Mouse (Mus musculus) heart, postnatal 0 days (tissue): Measurements from ENCODE around the gene Cnot10. TPM values are rescaled to one million over a fixed set of nuclear protein-coding genes. Genes with fewer than 3 reads are reported as not detected.

Experiments used
- ATAC-seq: fragments of 200-750 bp; cut with Nextera tagmentation; 2 replicates; pipeline ENCODE4 v1.8.0; 2017; ENCODE audit warnings: low read depth, moderate number of reproducible peaks, moderate library complexity; ENCODE audit not compliant: insufficient read depth
- DNase-seq: peaks from one replicate; pipeline ENCODE4 v3.0.0-alpha.2; 2016; ENCODE audit warnings: low spot score
- H3K27ac ChIP-seq: fragments of 300-500 bp; sonication (generic); 2 replicates; pipeline ENCODE4 v1.5.1; 2014; ENCODE audit warnings: low read depth, mild to moderate bottlenecking
- H3K27me3 ChIP-seq: fragments of 300-500 bp; sonication (generic); 2 replicates; pipeline ENCODE4 v1.6.1; 2014; ENCODE audit warnings: low read length, mixed read lengths; ENCODE audit not compliant: control insufficient read depth, insufficient read depth
- H3K36me3 ChIP-seq: fragments of 300-500 bp; sonication (generic); replicated peaks from 2 replicates; pipeline ENCODE4 v1.6.1; 2014; ENCODE audit warnings: low read length, mixed read lengths; ENCODE audit not compliant: control insufficient read depth, insufficient read depth
- H3K4me1 ChIP-seq: fragments of 300-500 bp; sonication (generic); 2 replicates; pipeline ENCODE4 v1.6.1; 2014; ENCODE audit warnings: antibody characterized with exemption; ENCODE audit not compliant: control insufficient read depth, insufficient read depth
- H3K4me2 ChIP-seq: fragments of 300-500 bp; sonication (generic); 2 replicates; pipeline ENCODE4 v1.6.1; 2014; ENCODE audit warnings: low read depth, mild to moderate bottlenecking, low read length, moderate library complexity
- H3K4me3 ChIP-seq: fragments of 300-500 bp; sonication (generic); 2 replicates; pipeline ENCODE4 v1.5.1; 2014; ENCODE audit warnings: low read depth, low read length
- H3K9ac ChIP-seq: fragments of 300-500 bp; sonication (generic); replicated peaks from 2 replicates; pipeline ENCODE4 v1.6.1; 2014; ENCODE audit warnings: low read depth, low read length, mixed read lengths
- H3K9me3 ChIP-seq: fragments of 300-500 bp; sonication (generic); replicated peaks from 2 replicates; pipeline ENCODE4 v1.6.1; 2016; ENCODE audit warnings: low read length; ENCODE audit not compliant: control insufficient read depth
- CTCF ChIP-seq: IDR thresholded peaks from 2 replicates; pipeline ENCODE4 v1.5.1; 2016; ENCODE audit warnings: antibody characterized with exemption, control low read depth, low read depth
- EP300 ChIP-seq: IDR thresholded peaks from 2 replicates; pipeline ENCODE4 v1.6.1; 2016; ENCODE audit warnings: antibody characterized with exemption, low read depth
- WGBS: fragments of 180-500 bp; shearing (Covaris S2); extraction: QIAGEN DNeasy Blood & Tissue Kit; methylation state at CpG from one replicate; pipeline ENCODE4 v1.1.7; 2014; 5-methylcytosine and 5-hydroxymethylcytosine counted together
- polyA plus RNA-seq: library from polyadenylated mRNA; unstranded; fragments of >200 nt; fragmentation: Nextera tagmentation; extraction: Ambion mirVana; gene quantifications from 2 replicates; pipeline ENCODE4 v1.2.1, GENCODE M21; 2015
- total RNA-seq: library from RNA; depleted of rRNA; stranded (reverse); fragments of >200 nt; gene quantifications from 2 replicates; pipeline ENCODE4 v1.2.3, GENCODE M21; 2014; ENCODE audit warnings: low replicate concordance

Gene Cnot10
- total and polyA plus RNA-seq, 2 experiments from 2014 or later, result 19.7 to 25.7 TPM

DNA sequence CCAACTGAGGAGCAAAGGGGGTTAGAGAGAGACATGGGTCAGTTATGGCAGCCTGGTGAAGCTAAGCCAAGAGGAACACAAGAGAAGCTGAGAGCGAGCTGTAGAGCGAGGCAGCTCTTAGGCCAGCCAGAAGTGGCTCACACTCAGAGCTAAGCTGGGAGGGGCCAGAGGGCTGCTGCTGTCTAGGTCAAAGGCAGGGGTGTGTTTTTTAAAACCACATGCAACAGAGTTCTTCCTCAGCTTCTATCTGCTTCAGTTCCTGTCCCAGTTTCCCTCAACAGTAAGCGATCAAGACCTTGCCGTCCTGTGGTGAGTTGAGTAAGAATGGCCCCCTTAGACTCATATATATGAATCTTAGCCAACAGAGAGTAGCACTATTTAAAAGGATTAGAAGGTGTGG lies 27.0 kb downstream of the Cnot10 start:
- TF ChIP-seq CTCF (no peak), EP300 (no peak)
- Histone ChIP-seq H3K4me3 (no peak overlapping the region), H3K9me3 (no peaks in the 10 kb centered on the region), H3K27ac (no peak overlapping the region), H3K4me1 (no peaks in the 10 kb centered on the region), H3K4me2 (no peak overlapping the region), H3K27me3 (no peaks in the 10 kb centered on the region), H3K36me3 (peaks cover 79% of the 10 kb centered on the region), H3K9ac (no peak overlapping the region)
- DNase-seq (no peak), ATAC-seq (no peak)
- WGBS, result 90% methylated on average over 4 of the region's 4 CpGs

DNA sequence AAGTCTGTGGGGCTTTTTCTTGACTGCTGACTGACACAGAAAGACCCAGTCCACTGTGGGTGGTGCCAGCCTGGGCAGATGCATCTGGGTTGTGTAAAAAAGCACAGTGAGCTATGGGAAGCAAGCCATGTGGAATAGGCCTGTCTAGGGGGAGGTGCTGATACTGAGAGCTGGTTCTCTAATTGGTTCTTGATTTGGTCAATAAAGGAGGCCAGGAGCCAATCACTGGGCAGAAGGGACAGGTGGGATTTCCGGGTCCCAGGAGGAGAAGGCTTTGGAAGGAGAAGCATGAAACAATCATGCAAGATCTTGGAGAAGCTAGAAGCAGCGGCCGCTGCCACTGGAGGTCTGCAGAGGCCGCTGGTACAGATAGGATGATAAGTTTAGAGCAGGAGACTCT lies 27.4 kb downstream of the Cnot10 start:
- Histone ChIP-seq H3K4me3 (no peak overlapping the region), H3K4me1 (no peaks in the 10 kb centered on the region), H3K9me3 (no peaks in the 10 kb centered on the region), H3K4me2 (no peak overlapping the region), H3K27me3 (no peaks in the 10 kb centered on the region), H3K36me3 (peaks cover 79% of the 10 kb centered on the region), H3K9ac (no peak overlapping the region), H3K27ac (no peak overlapping the region)
- DNase-seq, result no peak
- WGBS, result 79% methylated on average over 4 of the region's 4 CpGs
- ATAC-seq, result no peak
- no peak for TF ChIP-seq EP300
- no peak for TF ChIP-seq CTCF

DNA sequence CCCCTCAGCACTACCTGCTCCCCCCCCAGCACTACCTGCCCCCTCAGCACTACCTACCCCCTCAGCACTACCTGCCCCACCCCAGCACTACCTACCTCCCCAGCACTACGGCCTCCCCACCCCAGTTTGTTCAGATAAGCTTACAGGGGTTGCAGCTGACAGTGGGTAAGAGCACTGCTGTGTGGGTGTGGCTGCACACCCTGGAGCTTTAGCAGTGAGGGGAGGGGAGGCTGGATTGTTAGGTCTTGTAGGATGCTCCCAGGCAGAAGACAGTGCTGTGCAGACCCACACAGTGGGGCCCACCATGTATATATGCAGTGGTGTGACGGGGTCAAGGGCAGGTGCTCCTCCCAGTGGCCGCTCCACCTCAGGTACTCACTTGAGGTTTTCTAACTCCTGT lies 29.7 kb downstream of the Cnot10 start:
- Histone ChIP-seq H3K9ac (no peak overlapping the region), H3K4me3 (no peak overlapping the region), H3K4me2 (no peak overlapping the region), H3K9me3 (no peaks in the 10 kb centered on the region), H3K4me1 (no peaks in the 10 kb centered on the region), H3K27ac (no peak overlapping the region), H3K27me3 (no peaks in the 10 kb centered on the region), H3K36me3 (peaks cover 73% of the 10 kb centered on the region)
- no peak for TF ChIP-seq EP300
- no peak for TF ChIP-seq CTCF
- DNase-seq, result no peak
- ATAC-seq, result no peak
- 95% methylated on average over 3 of the region's 3 CpGs for whole genome bisulfite sequencing

DNA sequence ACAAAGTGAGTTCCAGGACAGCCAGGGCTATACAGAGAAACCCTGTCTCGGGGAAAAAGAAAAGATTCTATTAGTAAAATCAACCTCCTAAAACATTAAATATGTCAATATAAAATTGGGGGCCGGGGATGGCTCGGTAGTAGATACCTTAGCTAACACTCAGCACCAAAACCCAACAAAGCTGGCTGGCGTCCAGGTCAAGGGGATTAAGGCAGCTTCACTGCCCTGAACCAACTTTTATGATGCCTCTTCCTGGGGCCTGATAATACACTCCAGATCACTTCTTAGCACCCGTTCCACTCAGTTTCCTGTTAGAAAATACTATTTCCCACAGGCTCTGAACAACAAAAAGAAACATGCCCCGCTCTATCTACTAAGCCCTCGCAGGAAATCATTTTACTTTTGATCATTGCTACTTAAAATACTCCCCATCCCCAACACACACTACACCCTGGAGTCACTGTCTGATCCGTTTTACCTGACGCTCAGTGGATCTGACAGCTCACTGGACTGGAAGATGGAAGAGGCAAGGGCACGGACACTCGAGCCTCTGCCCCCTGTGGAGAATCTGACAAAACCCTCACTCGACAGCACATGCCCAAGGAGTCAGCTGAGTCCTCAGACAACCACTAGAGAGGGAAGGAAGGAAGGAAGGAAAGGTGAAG lies 36.0 kb downstream of the Cnot10 start:
- Histone ChIP-seq H3K9ac (no peak overlapping the region), H3K4me2 (no peak overlapping the region), H3K9me3 (no peaks in the 10 kb centered on the region), H3K27me3 (no peaks in the 10 kb centered on the region), H3K4me3 (no peak overlapping the region), H3K27ac (no peak overlapping the region), H3K4me1 (no peaks in the 10 kb centered on the region), H3K36me3 (peaks cover 33% of the 10 kb centered on the region)
- no peak for TF ChIP-seq EP300
- no peak for TF ChIP-seq CTCF
- WGBS, result 61% methylated on average over 12 of the region's 12 CpGs
- ATAC-seq (no peak), DNase-seq (no peak)

DNA sequence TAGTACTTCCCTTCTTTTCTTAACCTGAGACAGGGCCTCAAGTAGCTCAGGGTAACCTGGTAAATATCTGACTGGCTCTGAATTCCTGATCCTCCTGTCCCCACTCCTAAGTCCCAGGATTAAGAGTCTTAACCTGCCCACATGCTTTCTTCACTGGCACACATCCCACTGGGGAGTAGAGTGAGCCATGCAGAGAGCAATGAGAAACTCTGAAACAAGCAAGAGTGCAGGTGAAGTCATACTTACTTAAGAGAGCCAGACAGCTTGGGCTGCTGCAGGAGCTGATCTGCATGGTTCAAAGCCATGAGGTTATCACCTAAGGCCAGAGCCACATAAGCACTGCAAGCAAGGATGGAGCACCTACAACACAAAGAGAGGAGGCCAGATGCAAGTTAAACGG lies 38.9 kb downstream of the Cnot10 start:
- H3K9me3 ChIP-seq, result no peaks in the 10 kb centered on the region
- TF ChIP-seq CTCF, result no peak
- TF ChIP-seq EP300, result no peak
- DNase-seq (no peak), ATAC-seq (no peak)
- H3K4me3 ChIP-seq, result no peak overlapping the region
- no peaks in the 10 kb centered on the region for H3K4me1 ChIP-seq
- no peak overlapping the region for H3K4me2 ChIP-seq
- H3K27me3 ChIP-seq, result no peaks in the 10 kb centered on the region
- no peak overlapping the region for H3K27ac ChIP-seq
- peaks cover 44% of the 10 kb centered on the region for H3K36me3 ChIP-seq
- WGBS, result 78% methylated on average over 1 of the region's 1 CpGs
- no peak overlapping the region for H3K9ac ChIP-seq

DNA sequence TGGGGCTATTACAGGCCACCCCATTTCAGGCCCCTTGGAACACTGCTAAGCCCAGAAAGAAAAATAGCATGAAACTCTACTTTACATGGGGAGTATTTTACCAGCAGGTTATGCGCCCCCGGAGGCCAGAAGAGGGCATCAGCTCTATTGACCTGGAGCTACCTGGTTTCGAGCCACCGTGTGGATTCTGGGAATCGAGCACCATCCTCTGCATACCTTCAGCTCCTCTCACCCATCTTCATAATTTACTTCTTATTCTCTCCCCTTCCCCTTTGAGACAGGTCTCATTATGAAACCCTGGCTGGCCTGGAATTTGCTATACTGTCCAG lies 55.0 kb downstream of the Cnot10 start:
- Histone ChIP-seq H3K9me3 (no peaks in the 10 kb centered on the region), H3K4me1 (no peaks in the 10 kb centered on the region), H3K36me3 (peaks cover 18% of the 10 kb centered on the region), H3K4me3 (no peak overlapping the region), H3K9ac (no peak overlapping the region), H3K4me2 (no peak overlapping the region), H3K27ac (no peak overlapping the region), H3K27me3 (no peaks in the 10 kb centered on the region)
- WGBS, result 65% methylated on average over 5 of the region's 5 CpGs
- DNase-seq, result no peak
- ATAC-seq, result 0 out of 2 replicates have a peak, but pooled peaks have one; percentile 6
- TF ChIP-seq CTCF, result 0 out of 2 replicates have a peak, but pooled peaks have one; percentile 13
- no peak for TF ChIP-seq EP300
